Mouse (Mus musculus): ENCODE results near the gene Uckl1.

- TF ChIP-seq ETS1 (conservative IDR thresholded peaks at IDR 0.05; ENCODE audit: low read depth, low read length) = no peak
- no peak for TF ChIP-seq MAFK (IDR thresholded peaks at IDR 0.05; ENCODE audit: insufficient replicate concordance, low read length)
Observed at GRCm38 (mm10) chr2:181581402-181582120, 3.1 kb downstream of the Uckl1 start.
